8 mouse cellular contexts compared by ENCODE assay signal in genomic region chr19:47438445-47438844, GRCm38 (mm10). TPM values are rescaled to one million over a fixed set of nuclear protein-coding genes. Genes with fewer than 3 reads are reported as not detected.
DNase-seq lines count a peak whose midpoint lies in the region; ATAC-seq and TF ChIP-seq lines count a peak whose summit lies in the region.

No protein-coding gene starts in this region.

- 56% methylated on average over 5 of the region's 5 CpGs for WGBS in embryonic facial prominence, embryonic 12.5 days
- 76% methylated on average over 5 of the region's 5 CpGs for WGBS in embryonic facial prominence, embryonic 10.5 days
- 24% methylated on average over 5 of the region's 5 CpGs for WGBS in hindbrain, postnatal 0 days

- DNase-seq in embryonic facial prominence, embryonic 10.5 days (ENCODE audit: low spot score) = no peak
- DNase-seq in urinary bladder, postnatal 4 days (ENCODE audit: low spot score in 2 of 2) = peak; percentile 77 to 85
- DNase-seq in urinary bladder, postnatal 10 days (ENCODE audit: low spot score) = no peak
- DNase-seq in hindbrain, postnatal 0 days (ENCODE audit: low spot score) = peak; percentile 75
- peak; percentile 72 for DNase-seq in ovary, postnatal 10 days (ENCODE audit: low spot score)
- DNase-seq in layer of hippocampus, adult 9-10 months (ENCODE audit: low spot score) = no peak
- no peak for DNase-seq in right cerebral cortex, adult 18-20 months

- H3K4me1 ChIP-seq in embryonic facial prominence, embryonic 12.5 days = peaks cover 18% of the 10 kb centered on the region
- H3K4me1 ChIP-seq in embryonic facial prominence, embryonic 10.5 days = peaks cover 38% of the 10 kb centered on the region
- H3K4me1 ChIP-seq in hindbrain, postnatal 0 days (ENCODE audit: insufficient read depth, low read length) = 0 out of 2 replicates have a peak, but pooled peaks cover 3% of the 10 kb centered on the region

- no peaks in the 10 kb centered on the region for H3K27me3 ChIP-seq in embryonic facial prominence, embryonic 12.5 days
- no peaks in the 10 kb centered on the region for H3K27me3 ChIP-seq in embryonic facial prominence, embryonic 10.5 days (replicated peaks; ENCODE audit: low read depth, poor library complexity, severe bottlenecking)
- H3K27me3 ChIP-seq in hindbrain, postnatal 0 days (ENCODE audit: insufficient read depth, low read length) = no peaks in the 10 kb centered on the region

- H3K36me3 ChIP-seq in embryonic facial prominence, embryonic 12.5 days = no peaks in the 10 kb centered on the region
- H3K36me3 ChIP-seq in embryonic facial prominence, embryonic 10.5 days (replicated peaks) = peaks cover 4% of the 10 kb centered on the region
- H3K36me3 ChIP-seq in hindbrain, postnatal 0 days (ENCODE audit: insufficient read depth, low read length) = no peaks in the 10 kb centered on the region

- no peak overlapping the region for H3K27ac ChIP-seq in embryonic facial prominence, embryonic 12.5 days
- no peak overlapping the region for H3K27ac ChIP-seq in embryonic facial prominence, embryonic 10.5 days (replicated peaks)
- H3K27ac ChIP-seq in hindbrain, postnatal 0 days = no peak overlapping the region

- H3K4me3 ChIP-seq in embryonic facial prominence, embryonic 12.5 days = no peak overlapping the region
- H3K4me3 ChIP-seq in embryonic facial prominence, embryonic 10.5 days = no peak overlapping the region
- no peak overlapping the region for H3K4me3 ChIP-seq in hindbrain, postnatal 0 days (ENCODE audit: low read length)

- TF ChIP-seq CTCF in hindbrain, postnatal 0 days (IDR thresholded peaks at IDR 0.05; ENCODE audit: low read depth) = no peak

- peak; percentile 6; the same call in 1 of the 2 replicates for ATAC-seq in embryonic facial prominence, embryonic 12.5 days (ENCODE audit: insufficient number of reproducible peaks, insufficient read depth, low FRiP score, low TSS enrichment)
- ATAC-seq in hindbrain, postnatal 0 days = peak; percentile 58

- no peaks in the 10 kb centered on the region for H3K9me3 ChIP-seq in embryonic facial prominence, embryonic 12.5 days
- H3K9me3 ChIP-seq in embryonic facial prominence, embryonic 10.5 days = no peaks in the 10 kb centered on the region
- no peaks in the 10 kb centered on the region for H3K9me3 ChIP-seq in hindbrain, postnatal 0 days (ENCODE audit: low read length)

- H3K9ac ChIP-seq in embryonic facial prominence, embryonic 12.5 days = no peak overlapping the region
- no peak overlapping the region for H3K9ac ChIP-seq in hindbrain, postnatal 0 days (replicated peaks; ENCODE audit: low read length)

- no peak overlapping the region for H3K4me2 ChIP-seq in embryonic facial prominence, embryonic 12.5 days (replicated peaks)
- H3K4me2 ChIP-seq in hindbrain, postnatal 0 days (ENCODE audit: low read depth, low read length) = no peak overlapping the region

RNA-seq across cellular contexts. Expression of gene Sh3pxd2a, which starts 25.8 kb away (rescaled TPM):
- 8.2 and 8.4 TPM in 2 replicates for polyA plus RNA-seq in embryonic facial prominence, embryonic 12.5 days (2016; fragmentation: Nextera tagmentation; extraction: Ambion mirVana)
- 2.6 and 2.9 TPM in 2 replicates for polyA plus RNA-seq in embryonic facial prominence, embryonic 10.5 days (2016; fragmentation: Nextera tagmentation; extraction: Ambion mirVana)
- total RNA-seq in hindbrain, postnatal 0 days (2014; rRNA removed) = 21.9 and 25.5 TPM in 2 replicates
- polyA plus RNA-seq in hindbrain, postnatal 0 days (2015; fragmentation: Nextera tagmentation; extraction: Ambion mirVana) = 1.4 and 1.8 TPM in 2 replicates

Comparison
In these comparisons a context has a peak if more than half of its experiments do, and no peak if none do; other contexts are left out.
1. DNase-seq: peak in urinary bladder, postnatal 4 days (2 of 2), hindbrain, postnatal 0 days (single experiment) and ovary, postnatal 10 days (single experiment); none in embryonic facial prominence, embryonic 10.5 days (single experiment), urinary bladder, postnatal 10 days (single experiment), layer of hippocampus, adult 9-10 months (single experiment) and right cerebral cortex, adult 18-20 months (single experiment).